Mouse (Mus musculus): ENCODE data around the gene Fam3b. TPM values are rescaled to one million over a fixed set of nuclear protein-coding genes. Genes with fewer than 3 reads are reported as not detected.

Gene Fam3b
- not detected in 2 replicates for total RNA-seq (2015; ENCODE audit: low replicate concordance)
- not detected in 2 replicates for total RNA-seq (2017; ENCODE audit: low replicate concordance)

DNA sequence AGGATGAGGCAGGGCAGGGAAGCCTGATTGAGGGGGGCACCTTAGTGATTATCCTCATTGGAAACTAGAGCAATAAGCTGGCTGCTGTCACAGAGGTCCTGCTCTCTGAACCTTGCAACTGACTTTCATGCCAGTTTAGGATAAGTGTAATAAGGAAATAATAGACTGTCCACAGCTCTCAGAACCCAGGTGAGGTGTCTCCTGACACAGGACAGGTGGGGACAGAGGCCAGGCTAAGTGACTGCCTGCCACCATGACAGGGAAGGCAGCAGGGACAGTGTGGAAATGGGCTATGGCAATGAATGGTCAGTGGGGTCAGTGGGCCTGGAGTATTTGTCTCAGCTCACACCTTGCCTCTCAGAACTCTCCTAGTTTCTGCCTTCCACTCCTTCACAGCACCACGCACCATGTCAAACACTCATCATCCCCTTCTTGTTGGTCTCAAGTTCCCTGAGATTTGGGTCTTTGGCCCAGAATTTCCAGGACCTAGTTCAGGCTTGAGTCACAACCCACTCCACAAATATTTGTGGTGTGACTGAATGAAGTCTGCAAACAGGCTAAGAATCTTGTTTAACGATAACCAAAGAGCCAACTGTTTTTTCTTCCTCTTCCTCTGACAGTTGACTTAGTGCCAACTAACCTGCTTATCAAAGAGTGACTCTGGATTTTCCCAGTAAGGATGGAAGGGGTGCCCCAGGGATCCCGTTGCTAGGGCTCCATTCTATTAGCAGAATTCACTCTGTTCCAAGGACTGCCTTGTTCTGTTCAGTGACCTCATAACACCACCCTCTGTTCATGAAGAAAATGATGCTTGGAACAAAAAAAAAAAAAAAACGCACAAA is at the start of gene Fam3b:
Gene Fam3b, minus strand, starts transcription at position 718 of the 842 bp plus-strand sequence.
- no peak for ATAC-seq (replicated peaks; ENCODE audit: low FRiP score, poor library complexity, severe bottlenecking)

DNA sequence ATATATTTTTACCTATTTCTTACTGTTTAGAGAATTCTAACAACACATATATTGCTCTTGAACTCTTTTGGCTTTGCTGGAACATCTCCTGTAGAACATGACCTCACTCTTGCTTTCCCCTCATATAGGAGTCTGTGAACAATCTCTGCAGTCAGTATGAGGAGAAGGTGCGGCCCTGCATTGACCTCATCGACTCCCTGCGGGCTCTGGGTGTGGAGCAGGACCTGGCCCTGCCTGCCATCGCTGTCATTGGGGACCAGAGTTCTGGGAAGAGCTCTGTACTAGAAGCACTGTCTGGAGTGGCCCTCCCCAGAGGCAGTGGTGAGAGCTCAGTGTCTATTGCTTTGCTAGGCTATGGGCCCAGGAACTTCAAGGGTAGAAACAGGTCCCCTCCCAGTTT is 29.7 kb upstream of the Fam3b start:
- ATAC-seq (replicated peaks; ENCODE audit: low FRiP score, poor library complexity, severe bottlenecking) = no peak

- no peak for ATAC-seq (replicated peaks; ENCODE audit: low FRiP score, poor library complexity, severe bottlenecking)
Measured at GRCm38 (mm10) chr16:97536859-97537258, 22.2 kb upstream of the Fam3b start.

GRCm38 (mm10) chr16:97535808-97536413 is 21.3 kb upstream of the Fam3b start:
- no peak for ATAC-seq (replicated peaks; ENCODE audit: low FRiP score, poor library complexity, severe bottlenecking)

GRCm38 (mm10) chr16:97534876-97535461 is 20.4 kb upstream of the Fam3b start:
- no peak for ATAC-seq (replicated peaks; ENCODE audit: low FRiP score, poor library complexity, severe bottlenecking)

- no peak for ATAC-seq (replicated peaks; ENCODE audit: low FRiP score, poor library complexity, severe bottlenecking)
Measured at GRCm38 (mm10) chr16:97534448-97534847, 19.8 kb upstream of the Fam3b start.

- ATAC-seq (replicated peaks; ENCODE audit: low FRiP score, poor library complexity, severe bottlenecking) = no peak
Measured at GRCm38 (mm10) chr16:97533751-97534150, 19.1 kb upstream of the Fam3b start.

- ATAC-seq (replicated peaks; ENCODE audit: low FRiP score, poor library complexity, severe bottlenecking) = no peak
Measured at GRCm38 (mm10) chr16:97533126-97533525, 18.5 kb upstream of the Fam3b start.

- ATAC-seq (replicated peaks; ENCODE audit: low FRiP score, poor library complexity, severe bottlenecking) = no peak
Measured at GRCm38 (mm10) chr16:97529241-97529640, 14.6 kb upstream of the Fam3b start.

DNA sequence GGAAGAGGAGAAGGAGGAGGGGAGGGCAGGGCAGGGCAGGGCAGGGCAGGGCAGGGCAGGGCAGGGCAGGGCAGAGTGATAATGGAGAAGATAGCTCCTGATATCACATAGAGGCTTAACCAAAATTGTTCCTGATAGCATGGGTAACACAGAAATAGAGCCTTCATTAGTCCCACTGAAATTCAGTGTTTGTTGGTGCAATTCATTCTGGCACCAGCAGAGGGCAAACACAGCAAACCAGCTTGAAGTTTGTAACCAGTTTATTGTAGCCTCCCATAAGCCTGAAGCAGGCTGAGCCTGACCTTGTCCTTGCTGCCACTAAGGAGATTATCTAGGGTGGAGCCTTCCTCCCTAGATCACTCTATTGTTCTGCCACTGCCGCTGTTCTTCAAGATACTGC is 8.4 kb upstream of the Fam3b start:
- 0 out of 2 replicates have a peak, but pooled peaks have one; percentile 61 for ATAC-seq (replicated peaks; ENCODE audit: low FRiP score, poor library complexity, severe bottlenecking)

DNA sequence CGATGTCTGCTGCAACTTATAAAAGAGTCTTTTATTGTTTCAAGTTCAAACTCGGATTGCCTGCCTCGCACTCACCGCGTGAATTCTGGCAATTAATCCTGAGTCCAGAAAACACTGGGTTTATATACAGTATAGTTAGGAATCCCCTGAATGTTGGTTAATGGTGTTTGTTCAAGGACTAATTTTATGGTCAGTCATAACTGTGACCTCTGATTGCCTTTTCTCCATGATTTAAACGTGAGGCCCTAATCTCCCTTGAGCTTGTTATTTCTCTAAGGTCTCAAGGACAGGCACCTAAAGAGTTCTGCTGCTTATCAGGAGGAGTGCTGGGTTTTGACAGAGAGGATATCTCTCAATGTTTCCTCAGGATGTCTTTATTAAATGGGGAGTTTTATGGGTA is 7.4 kb upstream of the Fam3b start:
- ATAC-seq (replicated peaks; ENCODE audit: low FRiP score, poor library complexity, severe bottlenecking) = no peak

- ATAC-seq (replicated peaks; ENCODE audit: low FRiP score, poor library complexity, severe bottlenecking) = no peak
Measured at GRCm38 (mm10) chr16:97516341-97516740, 1.7 kb upstream of the Fam3b start.

- ATAC-seq (replicated peaks; ENCODE audit: low FRiP score, poor library complexity, severe bottlenecking) = no peak
Measured at GRCm38 (mm10) chr16:97512347-97512751, 2.3 kb downstream of the Fam3b start.

GRCm38 (mm10) chr16:97511495-97511894 is 3.1 kb downstream of the Fam3b start:
- no peak for ATAC-seq (replicated peaks; ENCODE audit: low FRiP score, poor library complexity, severe bottlenecking)

- no peak for ATAC-seq (replicated peaks; ENCODE audit: low FRiP score, poor library complexity, severe bottlenecking)
Measured at GRCm38 (mm10) chr16:97510849-97511248, 3.8 kb downstream of the Fam3b start.

DNA sequence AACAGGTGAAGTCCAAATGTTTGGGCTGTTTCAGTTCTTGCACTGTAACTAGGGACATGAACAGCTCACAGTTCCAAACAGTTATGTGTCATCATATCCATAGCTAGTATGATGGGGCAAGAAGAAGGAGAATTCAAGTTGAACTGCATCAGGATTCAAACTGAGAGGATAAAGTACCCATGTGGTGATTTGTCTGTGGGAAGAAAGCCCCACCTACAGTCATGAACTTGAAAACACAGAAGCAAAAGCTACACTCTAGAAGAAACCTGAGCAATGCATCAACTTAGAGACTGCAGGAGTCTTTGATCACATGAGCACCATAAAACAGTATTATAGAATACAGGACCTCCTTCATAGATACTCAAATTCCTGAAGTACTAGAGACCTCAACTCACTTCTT is 6.8 kb downstream of the Fam3b start:
- ATAC-seq (replicated peaks; ENCODE audit: low FRiP score, poor library complexity, severe bottlenecking) = no peak

GRCm38 (mm10) chr16:97504793-97505192 is 9.8 kb downstream of the Fam3b start:
- no peak for ATAC-seq (replicated peaks; ENCODE audit: low FRiP score, poor library complexity, severe bottlenecking)

- no peak for ATAC-seq (replicated peaks; ENCODE audit: low FRiP score, poor library complexity, severe bottlenecking)
Measured at GRCm38 (mm10) chr16:97503849-97504248, 10.8 kb downstream of the Fam3b start.

- ATAC-seq (replicated peaks; ENCODE audit: low FRiP score, poor library complexity, severe bottlenecking) = no peak
Measured at GRCm38 (mm10) chr16:97500901-97501300, 13.7 kb downstream of the Fam3b start.

DNA sequence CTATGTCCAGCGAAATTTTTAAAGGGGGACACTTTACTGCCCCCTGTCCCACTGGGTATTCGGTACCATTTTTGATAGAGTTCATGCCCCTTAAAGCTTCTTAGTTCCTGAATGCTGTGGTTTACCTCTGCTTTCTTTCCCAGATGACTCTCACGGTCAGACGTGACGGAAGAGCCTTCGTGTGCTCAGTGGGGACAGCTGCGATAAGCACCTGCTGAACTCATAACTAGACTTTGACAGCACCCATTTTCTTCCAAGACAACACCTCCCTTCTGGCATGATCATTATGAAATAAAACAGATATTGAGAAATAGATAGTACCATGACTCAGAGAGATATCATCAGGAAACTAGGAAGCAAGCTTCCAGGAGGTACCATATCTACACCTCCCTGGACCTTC is 15.2 kb downstream of the Fam3b start:
- ATAC-seq (replicated peaks; ENCODE audit: low FRiP score, poor library complexity, severe bottlenecking) = no peak

GRCm38 (mm10) chr16:97498139-97498538 is 16.5 kb downstream of the Fam3b start:
- no peak for ATAC-seq (replicated peaks; ENCODE audit: low FRiP score, poor library complexity, severe bottlenecking)
